Mouse (Mus musculus): ENCODE results near the gene Diaph2.

- TF ChIP-seq CTCF (IDR thresholded peaks at IDR 0.05; ENCODE audit: borderline replicate concordance, insufficient read depth, low read depth, low read length) = no peak
- no peak for TF ChIP-seq POLR2A (IDR thresholded peaks at IDR 0.05; ENCODE audit: borderline replicate concordance, insufficient read depth, low read length)
Measured at GRCm38 (mm10) chrX:130480877-130481276, 731.3 kb downstream of the Diaph2 start.
